Mouse (Mus musculus) heart, embryonic 13.5 days (tissue): Measurements from ENCODE around the gene Mfsd9. TPM values are rescaled to one million over a fixed set of nuclear protein-coding genes. Genes with fewer than 3 reads are reported as not detected.

Source experiments
- ATAC-seq: fragments of 200-750 bp; cut with Nextera tagmentation; 2 replicates; pipeline ENCODE4 v1.8.0; 2017; ENCODE audit warnings: moderate TSS enrichment; ENCODE audit not compliant: insufficient number of reproducible peaks, low FRiP score, low TSS enrichment; ENCODE audit errors: extremely low read depth
- H3K27ac ChIP-seq: fragments of 300-500 bp; sonication (generic); replicated peaks from 2 replicates; pipeline ENCODE4 v1.5.1; 2015; ENCODE audit warnings: moderate library complexity, mild to moderate bottlenecking, inconsistent platforms
- H3K27me3 ChIP-seq: fragments of 300-500 bp; sonication (generic); replicated peaks from 2 replicates; pipeline ENCODE4 v1.6.1; 2015; ENCODE audit warnings: mild to moderate bottlenecking, inconsistent platforms
- H3K36me3 ChIP-seq: fragments of 300-500 bp; sonication (generic); 2 replicates; pipeline ENCODE4 v1.6.1; 2015; ENCODE audit warnings: mild to moderate bottlenecking, inconsistent platforms
- H3K4me1 ChIP-seq: fragments of 300-500 bp; sonication (generic); 2 replicates; pipeline ENCODE4 v1.6.1; 2015; ENCODE audit warnings: inconsistent platforms
- H3K4me2 ChIP-seq: fragments of 300-500 bp; sonication (generic); 2 replicates; pipeline ENCODE4 v1.6.1; 2015; ENCODE audit warnings: inconsistent platforms, mild to moderate bottlenecking, moderate library complexity
- H3K4me3 ChIP-seq: fragments of 300-500 bp; sonication (generic); 2 replicates; pipeline ENCODE4 v1.5.1; 2015; ENCODE audit warnings: moderate library complexity, mild to moderate bottlenecking, inconsistent platforms
- H3K9ac ChIP-seq: fragments of 300-500 bp; sonication (generic); 2 replicates; pipeline ENCODE4 v1.6.1; 2015; ENCODE audit warnings: inconsistent platforms, mild to moderate bottlenecking, moderate library complexity
- H3K9me3 ChIP-seq: fragments of 300-500 bp; sonication (generic); 2 replicates; pipeline ENCODE4 v1.6.1; 2016; ENCODE audit warnings: inconsistent platforms
- WGBS: fragments of 180-500 bp; shearing (Covaris S2); methylation state at CpG from one replicate; pipeline ENCODE4 v1.1.7; 2015; ENCODE audit warnings: mixed read lengths; 5-methylcytosine and 5-hydroxymethylcytosine counted together
- polyA plus RNA-seq: library from polyadenylated mRNA; unstranded; fragments of >200 nt; fragmentation: Nextera tagmentation; extraction: Ambion mirVana; gene quantifications from 2 replicates; pipeline ENCODE4 v1.2.1, GENCODE M21; 2015

The Mfsd9 gene
- polyA plus RNA-seq, result 1.8 and 2.0 TPM in 2 replicates

- ATAC-seq, result peak; percentile 73
- Histone ChIP-seq H3K9me3 (no peaks in the 10 kb centered on the region), H3K27me3 (no peaks in the 10 kb centered on the region), H3K9ac (peak within 1 kb of the TSS; percentile 82), H3K36me3 (no peaks in the 10 kb centered on the region), H3K4me2 (peak within 1 kb of the TSS; percentile 86), H3K27ac (no peak within 1 kb of the TSS), H3K4me1 (peaks cover 11% of the 10 kb centered on the region; the same call in 1 of the 2 replicates), H3K4me3 (peak within 1 kb of the TSS; percentile 83)
- WGBS, result 5% methylated on average over 38 of the region's 38 CpGs
Measured at GRCm38 (mm10) chr1:40790324-40791141, at the start of gene Mfsd9. Mfsd9 (minus strand) TSS chr1:40790687.

- H3K36me3 ChIP-seq, result 0 out of 2 replicates have a peak, but pooled peaks cover 6% of the 10 kb centered on the region
- no peak overlapping the region for H3K9ac ChIP-seq
- no peaks in the 10 kb centered on the region for H3K9me3 ChIP-seq
- no peaks in the 10 kb centered on the region for H3K4me1 ChIP-seq
- ATAC-seq, result no peak
- no peak overlapping the region for H3K4me2 ChIP-seq
- H3K27me3 ChIP-seq, result no peaks in the 10 kb centered on the region
- no peak overlapping the region for H3K27ac ChIP-seq
- WGBS, result 71% methylated on average over 4 of the region's 4 CpGs
- H3K4me3 ChIP-seq, result no peak overlapping the region
Measured at GRCm38 (mm10) chr1:40835468-40835867, 45.0 kb upstream of the Mfsd9 start.

GRCm38 (mm10) chr1:40830712-40831507, 40.4 kb upstream of the Mfsd9 start:
- 76% methylated on average over 4 of the region's 4 CpGs for WGBS
- H3K4me1 ChIP-seq, result peaks cover 10% of the 10 kb centered on the region
- H3K36me3 ChIP-seq, result no peaks in the 10 kb centered on the region
- H3K27me3 ChIP-seq, result no peaks in the 10 kb centered on the region
- no peak overlapping the region for H3K4me3 ChIP-seq
- H3K27ac ChIP-seq, result no peak overlapping the region
- H3K9ac ChIP-seq, result no peak overlapping the region
- H3K9me3 ChIP-seq, result no peaks in the 10 kb centered on the region
- ATAC-seq, result no peak
- H3K4me2 ChIP-seq, result no peak overlapping the region

- H3K4me3 ChIP-seq, result no peak overlapping the region
- ATAC-seq, result no peak
- H3K27me3 ChIP-seq, result no peaks in the 10 kb centered on the region
- H3K4me1 ChIP-seq, result peaks cover 19% of the 10 kb centered on the region
- no peaks in the 10 kb centered on the region for H3K36me3 ChIP-seq
- H3K9me3 ChIP-seq, result no peaks in the 10 kb centered on the region
- H3K27ac ChIP-seq, result peak overlapping the region; percentile 53
- no peak overlapping the region for H3K9ac ChIP-seq
- no peak overlapping the region for H3K4me2 ChIP-seq
- 60% methylated on average over 10 of the region's 10 CpGs for WGBS
Measured at GRCm38 (mm10) chr1:40829213-40829914, 38.9 kb upstream of the Mfsd9 start.

- Histone ChIP-seq H3K4me2 (no peak overlapping the region), H3K27ac (no peak overlapping the region), H3K9me3 (no peaks in the 10 kb centered on the region), H3K4me1 (peaks cover 19% of the 10 kb centered on the region), H3K4me3 (no peak overlapping the region), H3K36me3 (no peaks in the 10 kb centered on the region), H3K27me3 (no peaks in the 10 kb centered on the region), H3K9ac (no peak overlapping the region)
- WGBS, result 50% methylated on average over 7 of the region's 7 CpGs
- ATAC-seq, result no peak
Measured at GRCm38 (mm10) chr1:40825826-40826225, 35.3 kb upstream of the Mfsd9 start.

GRCm38 (mm10) chr1:40824936-40825335, 34.4 kb upstream of the Mfsd9 start:
- Histone ChIP-seq H3K4me3 (no peak overlapping the region), H3K4me1 (peaks cover 19% of the 10 kb centered on the region), H3K36me3 (no peaks in the 10 kb centered on the region), H3K4me2 (no peak overlapping the region), H3K27ac (no peak overlapping the region), H3K27me3 (no peaks in the 10 kb centered on the region), H3K9ac (no peak overlapping the region), H3K9me3 (no peaks in the 10 kb centered on the region)
- no peak for ATAC-seq
- WGBS, result 66% methylated on average over 8 of the region's 8 CpGs

- H3K4me3 ChIP-seq, result no peak overlapping the region
- no peaks in the 10 kb centered on the region for H3K27me3 ChIP-seq
- H3K9me3 ChIP-seq, result no peaks in the 10 kb centered on the region
- ATAC-seq, result no peak
- no peak overlapping the region for H3K9ac ChIP-seq
- H3K4me1 ChIP-seq, result peaks cover 18% of the 10 kb centered on the region
- no peak overlapping the region for H3K4me2 ChIP-seq
- no peak overlapping the region for H3K27ac ChIP-seq
- no peaks in the 10 kb centered on the region for H3K36me3 ChIP-seq
- 49% methylated on average over 4 of the region's 4 CpGs for WGBS
Measured at GRCm38 (mm10) chr1:40824517-40824916, 34.0 kb upstream of the Mfsd9 start.

GRCm38 (mm10) chr1:40815071-40815845, 24.8 kb upstream of the Mfsd9 start:
- Histone ChIP-seq H3K9me3 (no peaks in the 10 kb centered on the region), H3K9ac (no peak overlapping the region), H3K4me1 (peaks cover 24% of the 10 kb centered on the region), H3K27ac (no peak overlapping the region), H3K27me3 (no peaks in the 10 kb centered on the region), H3K4me2 (no peak overlapping the region; the same call in 1 of the 2 replicates), H3K4me3 (no peak overlapping the region), H3K36me3 (no peaks in the 10 kb centered on the region)
- ATAC-seq, result no peak
- 69% methylated on average over 16 of the region's 16 CpGs for WGBS

GRCm38 (mm10) chr1:40808643-40809042, 18.2 kb upstream of the Mfsd9 start:
- no peak overlapping the region for H3K4me2 ChIP-seq
- H3K4me3 ChIP-seq, result no peak overlapping the region
- H3K4me1 ChIP-seq, result peaks cover 13% of the 10 kb centered on the region
- no peaks in the 10 kb centered on the region for H3K27me3 ChIP-seq
- no peak overlapping the region for H3K9ac ChIP-seq
- ATAC-seq, result no peak
- H3K27ac ChIP-seq, result no peak overlapping the region
- H3K9me3 ChIP-seq, result no peaks in the 10 kb centered on the region
- no peaks in the 10 kb centered on the region for H3K36me3 ChIP-seq
- WGBS, result 77% methylated on average over 3 of the region's 3 CpGs

GRCm38 (mm10) chr1:40805891-40806290, 15.4 kb upstream of the Mfsd9 start:
- no peak for ATAC-seq
- H3K27me3 ChIP-seq, result no peaks in the 10 kb centered on the region
- H3K4me1 ChIP-seq, result peaks cover 20% of the 10 kb centered on the region
- peak overlapping the region; percentile 89 for H3K27ac ChIP-seq
- H3K9me3 ChIP-seq, result no peaks in the 10 kb centered on the region
- peak overlapping the region; percentile 61 for H3K4me2 ChIP-seq
- WGBS, result 72% methylated on average over 11 of the region's 11 CpGs
- peak overlapping the region; percentile 51 for H3K9ac ChIP-seq
- no peaks in the 10 kb centered on the region for H3K36me3 ChIP-seq
- peak overlapping the region; percentile 37 for H3K4me3 ChIP-seq
